Mouse (Mus musculus) gastrocnemius, adult 18-20 months (tissue): ENCODE measurements around the gene Wdr59. TPM values are rescaled to one million over a fixed set of nuclear protein-coding genes. Genes with fewer than 3 reads are reported as not detected.

Experiments used
- DNase-seq: peaks from one replicate; pipeline ENCODE4 v3.0.0; 2021; ENCODE audit warnings: low spot score
- microRNA-seq: library from miRNA; unstranded; fragments of <30 nt; microRNA quantifications from one replicate; pipeline ENCODE4 v1.2.0, GENCODE M21; 2021
- total RNA-seq, 2 experiments: library from RNA; stranded (reverse); gene quantifications; 2 replicates each; pipeline ENCODE4 v1.2.3; 2021

Wdr59 gene
- total RNA-seq, 2 experiments from 2014 or later: 7.5 to 8.3 TPM

GRCm38 (mm10) chr8:111403391-111403790 is 118.5 kb downstream of the Wdr59 start:
- no peak for DNase-seq

Small RNAs within 50 kb of the gene (microRNA-seq; reads per million reads assigned to microRNA genes)
- not detected for gene Mir1957b

Other genes with a start within 250 kb of the Wdr59 start
- 1 to 10 TPM; 3.5 to 4.2 TPM for gene Rfwd3, start 221.9 kb downstream of the Wdr59 start, total RNA-seq
- under 1 TPM; 0.53 to 0.93 TPM for gene Mlkl, start 183.9 kb downstream of the Wdr59 start, total RNA-seq
- gene Fa2h, start 128.3 kb downstream of the Wdr59 start, total RNA-seq: under 1 TPM; 0.66 to 0.88 TPM
- gene Znrf1, start 14.0 kb upstream of the Wdr59 start, total RNA-seq: 10 to 100 TPM; 59.5 to 67.8 TPM
- 10 to 100 TPM; 30.3 to 31.4 TPM for gene Ldhd, start 108.3 kb upstream of the Wdr59 start, total RNA-seq
- gene Zfp1, start 121.3 kb upstream of the Wdr59 start, total RNA-seq: 1 to 10 TPM; 8.6 to 9.4 TPM
- under 1 TPM in 1 of 2 experiments, not detected in 1; 0.71 TPM for gene Ctrb1, start 168.9 kb upstream of the Wdr59 start, total RNA-seq
- 10 to 100 TPM; 10.6 to 10.8 TPM for gene Bcar1, start 221.7 kb upstream of the Wdr59 start, total RNA-seq